Mouse (Mus musculus) liver, embryonic 16.5 days (tissue): ENCODE data around the gene Gata3. TPM values are rescaled to one million over a fixed set of nuclear protein-coding genes. Genes with fewer than 3 reads are reported as not detected.

Source experiments
- ATAC-seq: fragments of 200-750 bp; cut with Nextera tagmentation; 2 replicates; pipeline ENCODE4 v1.8.0; 2017; ENCODE audit warnings: low read depth, mild to moderate bottlenecking, moderate number of reproducible peaks, moderate library complexity
- H3K27ac ChIP-seq: fragments of 300-500 bp; sonication (generic); 2 replicates; pipeline ENCODE4 v1.5.1; 2014; ENCODE audit warnings: mild to moderate bottlenecking, low read length
- H3K27me3 ChIP-seq: fragments of 300-500 bp; sonication (generic); 2 replicates; pipeline ENCODE4 v1.6.1; 2014; ENCODE audit warnings: low read depth, low read length, mixed read lengths; ENCODE audit not compliant: control insufficient read depth, insufficient read depth
- H3K36me3 ChIP-seq: fragments of 300-500 bp; sonication (generic); 2 replicates; pipeline ENCODE4 v1.6.1; 2014; ENCODE audit warnings: mild to moderate bottlenecking; ENCODE audit not compliant: control insufficient read depth, insufficient read depth
- H3K4me1 ChIP-seq: fragments of 300-500 bp; sonication (generic); 2 replicates; pipeline ENCODE4 v1.6.1; 2014; ENCODE audit warnings: low read depth, low read length, mixed read lengths; ENCODE audit not compliant: control insufficient read depth
- H3K4me2 ChIP-seq: fragments of 300-500 bp; sonication (generic); 2 replicates; pipeline ENCODE4 v1.6.1; 2014; ENCODE audit warnings: low read depth, low read length, mixed read lengths
- H3K4me3 ChIP-seq: fragments of 300-500 bp; sonication (generic); 2 replicates; pipeline ENCODE4 v1.5.1; 2014; ENCODE audit warnings: low read depth, mild to moderate bottlenecking, low read length
- H3K9ac ChIP-seq: fragments of 300-500 bp; sonication (generic); 2 replicates; pipeline ENCODE4 v1.6.1; 2014; ENCODE audit warnings: low read depth, low read length
- H3K9me3 ChIP-seq: fragments of 300-500 bp; sonication (generic); replicated peaks from 2 replicates; pipeline ENCODE4 v1.6.1; 2016; ENCODE audit warnings: low read length; ENCODE audit not compliant: control insufficient read depth
- WGBS: fragments of 180-500 bp; shearing (Covaris S2); extraction: QIAGEN DNeasy Blood & Tissue Kit; methylation state at CpG from one replicate; pipeline ENCODE4 v1.1.7; 2014; ENCODE audit not compliant: insufficient replicate concordance; 5-methylcytosine and 5-hydroxymethylcytosine counted together
- polyA plus RNA-seq: library from polyadenylated mRNA; unstranded; fragments of >200 nt; fragmentation: Nextera tagmentation; extraction: Ambion mirVana; gene quantifications from 2 replicates; pipeline ENCODE4 v1.2.1, GENCODE M21; 2015

Gene Gata3
- polyA plus RNA-seq, 1 experiment from 2014 or later: 1.1 TPM

DNA sequence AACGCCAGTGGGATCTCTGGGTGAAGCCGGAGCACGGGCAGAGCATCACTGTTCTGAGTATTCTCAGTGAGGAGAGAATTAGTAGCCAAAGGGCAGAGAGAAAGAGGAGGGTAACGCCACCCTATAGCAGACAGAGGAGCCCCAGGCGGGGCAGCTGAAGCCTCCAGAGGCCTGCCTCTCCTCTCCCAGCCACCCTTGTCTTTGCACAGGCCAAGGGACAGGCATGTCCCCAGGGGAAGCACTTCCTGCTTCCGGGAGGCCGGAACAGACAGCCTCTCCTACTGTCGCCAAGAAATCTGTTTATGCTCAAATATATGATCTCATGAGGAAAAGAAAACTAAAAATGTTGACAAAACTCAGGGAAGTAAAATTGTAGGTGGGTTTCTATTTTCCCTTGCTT lies 69.2 kb downstream of the Gata3 start:
- no peak for ATAC-seq
- 58% methylated on average over 8 of the region's 8 CpGs for WGBS

DNA sequence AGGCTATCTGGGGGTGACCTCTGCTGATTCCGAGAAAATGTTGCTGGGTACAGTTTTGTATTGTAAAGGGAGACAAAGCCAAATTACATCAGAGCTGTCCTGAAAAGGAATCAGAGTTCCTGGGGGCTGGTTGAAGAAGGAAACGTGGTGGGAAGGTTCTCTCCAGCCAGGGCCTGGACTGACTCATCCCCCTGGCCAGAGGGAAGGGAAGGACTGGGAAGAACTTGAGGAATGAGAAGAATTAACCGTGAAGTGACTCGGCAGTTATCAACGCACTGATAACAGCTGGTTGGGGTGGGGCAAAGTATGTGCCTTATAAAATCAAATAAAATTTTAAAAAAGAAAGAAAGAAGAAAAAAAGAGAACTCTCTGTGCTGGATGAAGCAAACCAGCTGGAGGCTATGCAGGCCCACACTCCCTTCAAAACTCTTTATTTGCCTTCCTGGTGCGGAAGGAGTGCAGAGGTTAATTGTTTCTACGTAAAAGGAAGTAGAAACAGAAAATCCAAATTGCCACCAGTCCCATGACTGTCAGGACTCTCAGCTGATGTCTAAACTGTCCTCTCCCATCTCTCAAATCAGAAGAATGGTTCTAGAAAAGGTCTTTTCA lies 71.6 kb downstream of the Gata3 start:
- Histone ChIP-seq H3K27ac (no peak overlapping the region), H3K4me3 (no peak overlapping the region), H3K4me2 (no peak overlapping the region), H3K9ac (no peak overlapping the region), H3K27me3 (no peaks in the 10 kb centered on the region), H3K9me3 (no peaks in the 10 kb centered on the region), H3K36me3 (no peaks in the 10 kb centered on the region), H3K4me1 (no peaks in the 10 kb centered on the region)
- 45% methylated on average over 7 of the region's 7 CpGs for WGBS
- ATAC-seq: no peak

More for the DNA sequence above, 69.2 kb downstream of the Gata3 start:
- Histone ChIP-seq H3K27me3 (no peaks in the 10 kb centered on the region), H3K4me3 (no peak overlapping the region), H3K9ac (no peak overlapping the region), H3K27ac (no peak overlapping the region), H3K4me2 (no peak overlapping the region), H3K36me3 (no peaks in the 10 kb centered on the region), H3K4me1 (no peaks in the 10 kb centered on the region), H3K9me3 (no peaks in the 10 kb centered on the region)

Other genes with a start within 250 kb of the Gata3 start
- gene 4930412O13Rik, start 8.8 kb downstream of the Gata3 start, polyA plus RNA-seq: not detected in 2 replicates
- gene 9230102O04Rik, start 494 bp downstream of the Gata3 start, polyA plus RNA-seq: not detected in 2 replicates
- 5.7 and 6.1 TPM in 2 replicates for gene Taf3, start 158.6 kb upstream of the Gata3 start, polyA plus RNA-seq
- gene Atp5c1, start 190.5 kb upstream of the Gata3 start, polyA plus RNA-seq: 297 and 315 TPM in 2 replicates
- gene Kin, start 190.6 kb upstream of the Gata3 start, polyA plus RNA-seq: 13.5 and 13.8 TPM in 2 replicates
- gene Itih2, start 241.4 kb upstream of the Gata3 start, polyA plus RNA-seq: 405 and 429 TPM in 2 replicates